Mouse (Mus musculus): ENCODE data around the gene Chst11.

DNA sequence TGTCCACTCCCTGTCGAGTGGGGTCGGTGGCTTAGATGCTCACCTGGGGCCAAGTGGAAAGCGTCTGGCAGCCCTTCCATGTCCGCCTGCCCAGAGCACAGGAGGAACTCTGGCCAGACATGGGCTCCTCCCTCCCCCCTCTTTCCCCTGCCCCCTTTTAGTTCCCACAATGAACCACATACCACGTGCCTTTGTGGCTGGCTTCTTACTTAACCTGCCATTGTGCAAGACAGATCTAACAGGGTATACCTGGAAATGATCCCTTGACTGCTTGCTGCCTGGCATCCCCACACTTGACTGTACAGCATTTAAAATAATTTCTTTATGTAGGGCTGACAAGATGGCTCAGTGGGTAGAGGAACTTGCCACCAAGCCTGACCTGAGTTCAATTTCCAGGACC is 15.7 kb upstream of the Chst11 start:
- TF ChIP-seq CTCF (IDR thresholded peaks at IDR 0.05; ENCODE audit: low read depth) (no peak), EP300 (IDR thresholded peaks at IDR 0.05; ENCODE audit: low read depth) (no peak)
